In genomic region chr11:76970328-76970727, GRCm38 (mm10) we compare ENCODE assay signal across 25 mouse cellular contexts. TPM values are rescaled to one million over a fixed set of nuclear protein-coding genes. Genes with fewer than 3 reads are reported as not detected.
"Had no signal": no experiment of that assay in that cellular context is flagged by ENCODE, and none has a peak within 500 bp of the region (broad histone marks: within the 10 kb centered on the region; RNA-seq: fewer than 3 reads in every experiment).

No protein-coding gene starts in this region.

- H3K9ac ChIP-seq: heart, embryonic 12.5 days; hindbrain, embryonic 12.5 days; hindbrain, embryonic 14.5 days; intestine, embryonic 15.5 days; limb, embryonic 12.5 days had no signal

- H3K4me2 ChIP-seq: heart, embryonic 12.5 days; hindbrain, embryonic 12.5 days; hindbrain, embryonic 14.5 days; intestine, embryonic 15.5 days; limb, embryonic 12.5 days had no signal

- H3K27ac ChIP-seq: heart, embryonic 10.5 days; hindbrain, embryonic 10.5 days; hindbrain, embryonic 12.5 days; hindbrain, embryonic 14.5 days; intestine, embryonic 15.5 days; layer of hippocampus, adult 2 months; left cerebral cortex, adult 2 months; limb, embryonic 10.5 days; limb, embryonic 12.5 days had no signal

- H3K27me3 ChIP-seq: heart, embryonic 12.5 days; hindbrain, embryonic 12.5 days; intestine, embryonic 15.5 days; limb, embryonic 12.5 days had no signal

- H3K9me3 ChIP-seq: heart, embryonic 10.5 days; heart, embryonic 12.5 days; hindbrain, embryonic 10.5 days; hindbrain, embryonic 12.5 days; intestine, embryonic 15.5 days; limb, embryonic 10.5 days; limb, embryonic 12.5 days had no signal

- DNase-seq: gastrocnemius, postnatal 14 days; gastrocnemius, postnatal 36 days; heart, adult 11 months; heart, postnatal 10 days; heart, postnatal 4 days; kidney, adult 18-20 months; kidney, adult 8-10 months; kidney, postnatal 10 days; kidney, postnatal 25 days; kidney, postnatal 4 days; liver had no signal

- ATAC-seq: hindbrain, embryonic 16.5 days; inflammation-experienced regulatory T-cells, adult 6 months; intestine, embryonic 15.5 days; intestine, postnatal 0 days had no signal

- H3K4me1 ChIP-seq: heart, embryonic 10.5 days; heart, embryonic 12.5 days; hindbrain, embryonic 10.5 days; hindbrain, embryonic 12.5 days; intestine, embryonic 15.5 days; limb, embryonic 10.5 days; limb, embryonic 12.5 days had no signal

- H3K4me3 ChIP-seq: heart, embryonic 10.5 days; heart, embryonic 12.5 days; hindbrain, embryonic 10.5 days; hindbrain, embryonic 12.5 days; intestine, embryonic 15.5 days; layer of hippocampus, adult 2 months; left cerebral cortex, adult 2 months; limb, embryonic 10.5 days; limb, embryonic 12.5 days had no signal

RNA-seq across cellular contexts. Expression of gene Slc6a4, which starts 28.1 kb away (rescaled TPM):
- total RNA-seq: layer of hippocampus, adult 2 months; left cerebral cortex, postnatal 14 days had no signal
- polyA plus RNA-seq: inflammation-experienced regulatory T-cells, adult 6 months had no signal
